ENCODE assay signal across 29 mouse cellular contexts in genomic region chr12:86958558-86958957, GRCm38 (mm10). TPM values are rescaled to one million over a fixed set of nuclear protein-coding genes. Genes with fewer than 3 reads are reported as not detected.
A peak's percentile ranks its signal among the peaks of the same experiment; 100 is the strongest.
DNase-seq lines count a peak whose midpoint lies in the region; ATAC-seq and TF ChIP-seq lines count a peak whose summit lies in the region.
"Had no signal": no experiment of that assay in that cellular context is flagged by ENCODE, and none has a peak within 500 bp of the region (broad histone marks: within the 10 kb centered on the region; RNA-seq: fewer than 3 reads in every experiment).

No protein-coding gene starts in this region.

- TF ChIP-seq CTCF in intestine, postnatal 0 days (IDR thresholded peaks at IDR 0.05; ENCODE audit: low read depth), result no peak

- H3K4me3 ChIP-seq in intestine, embryonic 14.5 days (ENCODE audit: low read depth, low read length), result no peak overlapping the region
- no peak overlapping the region for H3K4me3 ChIP-seq in intestine, postnatal 0 days (ENCODE audit: low read depth, low read length)
- H3K4me3 ChIP-seq: embryonic facial prominence, embryonic 12.5 days; embryonic facial prominence, embryonic 15.5 days; heart, embryonic 12.5 days; heart, embryonic 15.5 days; intestine, embryonic 15.5 days had no signal

- no peak for DNase-seq in cerebellum, postnatal 4 days (ENCODE audit: low spot score in 2 of 2)
- DNase-seq in intestine, embryonic 14.5 days (ENCODE audit: low spot score), result no peak
- peak; percentile 41 for DNase-seq in cerebellum, adult 8-10 months
- peak; percentile 55 to 57 for DNase-seq in cerebellum, postnatal 25 days
- no peak for DNase-seq in adrenal gland, postnatal 14 days
- DNase-seq: adrenal gland, adult 8-10 months; adrenal gland, postnatal 36 days; gastrocnemius, postnatal 25 days; heart, adult 18-20 months; heart, postnatal 10 days; heart, postnatal 4 days; kidney, adult 18-20 months had no signal

- peak; percentile 21; the same call in 1 of the 2 replicates for ATAC-seq in cerebellum, adult (ENCODE audit: insufficient number of reproducible peaks, low FRiP score, low TSS enrichment)
- peak; percentile 67; the same call in 1 of the 2 replicates for ATAC-seq in intestine, embryonic 14.5 days (replicated peaks; ENCODE audit: low FRiP score, low TSS enrichment, low read depth)
- no peak for ATAC-seq in intestine, postnatal 0 days
- no peak for ATAC-seq in inflammation-experienced regulatory T-cells, adult 6 months
- ATAC-seq: activated CD4-positive, CD25-positive, alpha-beta regulatory T cell, adult 4 months; forebrain, embryonic 14.5 days; hindbrain, postnatal 0 days; intestine, embryonic 15.5 days had no signal

- no peaks in the 10 kb centered on the region for H3K4me1 ChIP-seq in intestine, embryonic 14.5 days (replicated peaks; ENCODE audit: control insufficient read depth, insufficient read depth, low read length)
- H3K4me1 ChIP-seq in intestine, postnatal 0 days (replicated peaks; ENCODE audit: control insufficient read depth, insufficient read depth, low read length), result no peaks in the 10 kb centered on the region
- H3K4me1 ChIP-seq: embryonic facial prominence, embryonic 12.5 days; embryonic facial prominence, embryonic 15.5 days had no signal

- H3K27me3 ChIP-seq in intestine, embryonic 14.5 days (replicated peaks; ENCODE audit: control insufficient read depth, insufficient read depth, low read length), result no peaks in the 10 kb centered on the region
- H3K27me3 ChIP-seq in intestine, postnatal 0 days (replicated peaks; ENCODE audit: control insufficient read depth, insufficient read depth, low read length), result no peaks in the 10 kb centered on the region
- H3K27me3 ChIP-seq: embryonic facial prominence, embryonic 12.5 days; embryonic facial prominence, embryonic 15.5 days; heart, embryonic 12.5 days; heart, embryonic 15.5 days; intestine, embryonic 15.5 days had no signal

- H3K27ac ChIP-seq in intestine, embryonic 14.5 days (ENCODE audit: low read depth), result no peak overlapping the region
- no peak overlapping the region for H3K27ac ChIP-seq in intestine, postnatal 0 days (ENCODE audit: low read depth, low read length)
- H3K27ac ChIP-seq: embryonic facial prominence, embryonic 12.5 days; embryonic facial prominence, embryonic 15.5 days; heart, embryonic 15.5 days; hindbrain, embryonic 14.5 days; hindbrain, postnatal 0 days; intestine, embryonic 15.5 days had no signal

- H3K36me3 ChIP-seq in intestine, embryonic 14.5 days (ENCODE audit: control insufficient read depth, insufficient read depth, low read length), result peaks cover 78% of the 10 kb centered on the region
- H3K36me3 ChIP-seq in intestine, postnatal 0 days (ENCODE audit: control insufficient read depth, insufficient read depth), result peaks cover 24% of the 10 kb centered on the region

- no peak overlapping the region for H3K9ac ChIP-seq in intestine, embryonic 14.5 days (ENCODE audit: low read length)
- H3K9ac ChIP-seq in intestine, postnatal 0 days (ENCODE audit: low read depth, low read length), result no peak overlapping the region
- H3K9ac ChIP-seq: embryonic facial prominence, embryonic 12.5 days; embryonic facial prominence, embryonic 15.5 days; heart, embryonic 12.5 days; heart, embryonic 15.5 days; hindbrain, embryonic 14.5 days; intestine, embryonic 15.5 days had no signal

- no peak overlapping the region for H3K4me2 ChIP-seq in intestine, embryonic 14.5 days (ENCODE audit: low read length)
- H3K4me2 ChIP-seq in intestine, postnatal 0 days (replicated peaks; ENCODE audit: low read depth), result no peak overlapping the region
- H3K4me2 ChIP-seq: embryonic facial prominence, embryonic 12.5 days; embryonic facial prominence, embryonic 15.5 days; heart, embryonic 12.5 days; heart, embryonic 15.5 days; hindbrain, embryonic 14.5 days; intestine, embryonic 15.5 days had no signal

- 83% methylated on average over 5 of the region's 5 CpGs for WGBS in intestine, embryonic 14.5 days
- 87% methylated on average over 5 of the region's 5 CpGs for WGBS in intestine, postnatal 0 days

- no peaks in the 10 kb centered on the region for H3K9me3 ChIP-seq in intestine, embryonic 14.5 days (ENCODE audit: control insufficient read depth, low read length)
- no peaks in the 10 kb centered on the region for H3K9me3 ChIP-seq in intestine, postnatal 0 days (ENCODE audit: control insufficient read depth)
- H3K9me3 ChIP-seq: embryonic facial prominence, embryonic 12.5 days; embryonic facial prominence, embryonic 15.5 days; heart, embryonic 12.5 days; heart, embryonic 15.5 days; intestine, embryonic 15.5 days had no signal

RNA-seq across cellular contexts. Expression of gene Cipc, which starts 11.7 kb away (rescaled TPM):
- polyA plus RNA-seq in intestine, embryonic 14.5 days (2014; fragmentation: Nextera tagmentation; extraction: Ambion mirVana), result 16.3 and 16.9 TPM in 2 replicates
- 3.2 and 3.8 TPM in 2 replicates for polyA plus RNA-seq in intestine, postnatal 0 days (2015; fragmentation: Nextera tagmentation; extraction: Ambion mirVana)
- polyA plus RNA-seq in inflammation-experienced regulatory T-cells, adult 6 months (2017; shearing (Covaris generic)), result 10 to 100 TPM; 20.2 to 29.2 (median 28.3) TPM
- 26.2 and 29.1 TPM in 2 replicates for total RNA-seq in adrenal gland, postnatal 14 days (2021)

RNA-seq across cellular contexts. Expression of gene Zdhhc22, which starts 31.7 kb away (rescaled TPM):
- 0.15 and 0.56 TPM in 2 replicates for polyA plus RNA-seq in intestine, embryonic 14.5 days (2014; fragmentation: Nextera tagmentation; extraction: Ambion mirVana)
- 0.46 and 0.55 TPM in 2 replicates for polyA plus RNA-seq in intestine, postnatal 0 days (2015; fragmentation: Nextera tagmentation; extraction: Ambion mirVana)
- under 1 TPM in 2 of 3 experiments, not detected in 1; 0.16 to 0.79 TPM for polyA plus RNA-seq in inflammation-experienced regulatory T-cells, adult 6 months (2017; shearing (Covaris generic))
- 0.59 and 1.1 TPM in 2 replicates for total RNA-seq in adrenal gland, postnatal 14 days (2021)
- total RNA-seq: common myeloid progenitor, adult 5-6 weeks; ES-E14; gastrocnemius, adult 8-10 months; gastrocnemius, postnatal 25 days; heart, adult 18-20 months; heart, postnatal 10 days; heart, postnatal 4 days had no signal
- polyA plus RNA-seq: gonadal fat pad, adult 2 months; heart, embryonic 12.5 days; heart, embryonic 15.5 days; kidney, embryonic 14.5 days had no signal

Comparison
In these comparisons a context has a peak if more than half of its experiments do, and no peak if none do; other contexts are left out.
1. ATAC-seq: peak in cerebellum, adult (single experiment) and intestine, embryonic 14.5 days (single experiment); none in intestine, postnatal 0 days (single experiment) and inflammation-experienced regulatory T-cells, adult 6 months (single experiment).
2. DNase-seq: peak in cerebellum, adult 8-10 months (single experiment) and cerebellum, postnatal 25 days (2 of 2); none in cerebellum, postnatal 4 days (0 of 2), intestine, embryonic 14.5 days (single experiment) and adrenal gland, postnatal 14 days (single experiment).